8 mouse cellular contexts compared by ENCODE assay signal in the genomic region with DNA sequence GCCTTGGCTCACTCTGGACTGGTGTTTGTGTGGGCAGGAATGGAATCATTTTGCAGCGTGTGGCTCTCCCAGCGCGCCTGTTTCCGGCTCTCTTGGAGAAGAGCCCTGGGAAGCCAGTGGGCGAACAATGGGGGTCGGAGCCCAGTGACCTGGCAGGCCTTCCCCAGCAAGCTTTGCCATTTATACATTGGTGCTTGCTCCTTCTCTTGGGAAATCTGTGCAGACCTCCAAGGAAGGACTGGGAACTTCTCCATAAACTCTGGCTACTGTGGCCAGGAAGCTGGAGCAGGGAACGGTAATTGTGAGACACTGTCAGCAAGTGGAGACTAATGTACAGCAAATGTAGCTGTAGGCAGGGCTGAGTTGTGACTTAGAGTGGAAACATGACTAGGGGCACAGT.
DNase-seq lines count a peak whose midpoint lies in the region; ATAC-seq and TF ChIP-seq lines count a peak whose summit lies in the region.

No protein-coding gene starts in this region.

- no peak for TF ChIP-seq CTCF in cerebellum, adult 2 months (IDR thresholded peaks at IDR 0.05; ENCODE audit: borderline replicate concordance, insufficient read depth, low read depth, low read length)

- H3K27me3 ChIP-seq in cerebellum, adult 2 months (ENCODE audit: control insufficient read depth, insufficient read depth, low read length), result no peaks in the 10 kb centered on the region
- H3K27me3 ChIP-seq in hindbrain, embryonic 16.5 days (replicated peaks; ENCODE audit: control insufficient read depth, insufficient read depth, low read length), result no peaks in the 10 kb centered on the region
- no peaks in the 10 kb centered on the region for H3K27me3 ChIP-seq in midbrain, embryonic 11.5 days (ENCODE audit: control insufficient read depth, insufficient read depth, low read length)
- H3K27me3 ChIP-seq in liver, embryonic 12.5 days (replicated peaks), result no peaks in the 10 kb centered on the region

- no peak overlapping the region for H3K4me3 ChIP-seq in cerebellum, adult 2 months (replicated peaks; ENCODE audit: insufficient read depth, low read depth, low read length)
- no peak overlapping the region for H3K4me3 ChIP-seq in hindbrain, embryonic 16.5 days (ENCODE audit: low read length)
- H3K4me3 ChIP-seq in midbrain, embryonic 11.5 days (ENCODE audit: low read depth, low read length), result no peak overlapping the region
- H3K4me3 ChIP-seq in liver, embryonic 12.5 days, result no peak overlapping the region

- TF ChIP-seq POLR2A in cerebellum, adult 2 months (IDR thresholded peaks at IDR 0.05; ENCODE audit: borderline replicate concordance, insufficient read depth, low read length), result no peak

- H3K9ac ChIP-seq in hindbrain, embryonic 16.5 days (ENCODE audit: low read depth, low read length), result no peak overlapping the region
- no peak overlapping the region for H3K9ac ChIP-seq in midbrain, embryonic 11.5 days (ENCODE audit: low read length)
- no peak overlapping the region for H3K9ac ChIP-seq in liver, embryonic 12.5 days

- 25% methylated on average over 7 of the region's 7 CpGs for WGBS in cerebellum, adult 2 months
- WGBS in hindbrain, embryonic 16.5 days, result 24% methylated on average over 7 of the region's 7 CpGs
- 36% methylated on average over 7 of the region's 7 CpGs for WGBS in midbrain, embryonic 11.5 days
- WGBS in liver, embryonic 12.5 days (ENCODE audit: insufficient replicate concordance), result 80% methylated on average over 7 of the region's 7 CpGs

- 0 out of 2 replicates have a peak, but pooled peaks cover 3% of the 10 kb centered on the region for H3K36me3 ChIP-seq in hindbrain, embryonic 16.5 days (ENCODE audit: control insufficient read depth, insufficient read depth, low read length)
- H3K36me3 ChIP-seq in midbrain, embryonic 11.5 days (ENCODE audit: control insufficient read depth, insufficient read depth, low read length), result no peaks in the 10 kb centered on the region
- H3K36me3 ChIP-seq in liver, embryonic 12.5 days, result no peaks in the 10 kb centered on the region

- H3K9me3 ChIP-seq in hindbrain, embryonic 16.5 days (ENCODE audit: control insufficient read depth, low read length), result no peaks in the 10 kb centered on the region
- no peaks in the 10 kb centered on the region for H3K9me3 ChIP-seq in midbrain, embryonic 11.5 days (ENCODE audit: control insufficient read depth, low read length)
- no peaks in the 10 kb centered on the region for H3K9me3 ChIP-seq in liver, embryonic 12.5 days (replicated peaks)

- H3K4me1 ChIP-seq in cerebellum, adult 2 months (ENCODE audit: control insufficient read depth, insufficient read depth, low read length), result peaks cover 5% of the 10 kb centered on the region; the same call in 1 of the 2 replicates
- H3K4me1 ChIP-seq in hindbrain, embryonic 16.5 days (ENCODE audit: control insufficient read depth, insufficient read depth, low read depth, low read length), result peaks cover 6% of the 10 kb centered on the region
- H3K4me1 ChIP-seq in midbrain, embryonic 11.5 days (ENCODE audit: control insufficient read depth, insufficient read depth, low read length), result peaks cover 3% of the 10 kb centered on the region
- no peaks in the 10 kb centered on the region for H3K4me1 ChIP-seq in liver, embryonic 12.5 days

- no peak for ATAC-seq in cerebellum, adult (ENCODE audit: insufficient number of reproducible peaks, low FRiP score, low TSS enrichment)
- peak; percentile 62 for ATAC-seq in hindbrain, embryonic 16.5 days
- ATAC-seq in midbrain, embryonic 11.5 days (ENCODE audit: low FRiP score), result peak; percentile 10; the same call in 1 of the 2 replicates
- no peak for ATAC-seq in liver, embryonic 12.5 days

- peak overlapping the region; percentile 5; the same call in 1 of the 2 replicates for H3K27ac ChIP-seq in cerebellum, adult 2 months (ENCODE audit: insufficient read depth, low read length)
- peak overlapping the region; percentile 2; the same call in 1 of the 2 replicates for H3K27ac ChIP-seq in hindbrain, embryonic 16.5 days (ENCODE audit: low read depth, low read length)
- no peak overlapping the region for H3K27ac ChIP-seq in midbrain, embryonic 11.5 days (ENCODE audit: low read depth, low read length)
- H3K27ac ChIP-seq in liver, embryonic 12.5 days, result no peak overlapping the region

- no peak overlapping the region for H3K4me2 ChIP-seq in hindbrain, embryonic 16.5 days (ENCODE audit: low read length)
- no peak overlapping the region for H3K4me2 ChIP-seq in midbrain, embryonic 11.5 days
- no peak overlapping the region for H3K4me2 ChIP-seq in liver, embryonic 12.5 days

- peak in 1 of 2 experiments; percentile 42 for DNase-seq in cerebellum, adult 2 months
- peak; percentile 68 for DNase-seq in 3T3-L1 (ENCODE audit: low read depth, low spot score)
- DNase-seq in gastrocnemius, postnatal 25 days, result peak; percentile 23
- no peak for DNase-seq in midbrain, embryonic 11.5 days (ENCODE audit: low spot score, missing footprints)
- no peak for DNase-seq in layer of hippocampus, adult 9-11 months

Comparison
In these comparisons a context has a peak if more than half of its experiments do, and no peak if none do; other contexts are left out.
1. DNase-seq: peak in 3T3-L1 (single experiment) and gastrocnemius, postnatal 25 days (single experiment); none in midbrain, embryonic 11.5 days (single experiment) and layer of hippocampus, adult 9-11 months (single experiment).
2. H3K27ac ChIP-seq: peak in cerebellum, adult 2 months (single experiment) and hindbrain, embryonic 16.5 days (single experiment); none in midbrain, embryonic 11.5 days (single experiment) and liver, embryonic 12.5 days (single experiment).
3. ATAC-seq: peak in hindbrain, embryonic 16.5 days (single experiment) and midbrain, embryonic 11.5 days (single experiment); none in cerebellum, adult (single experiment) and liver, embryonic 12.5 days (single experiment).